ENCODE assay signal across 12 mouse cellular contexts in the genomic region with DNA sequence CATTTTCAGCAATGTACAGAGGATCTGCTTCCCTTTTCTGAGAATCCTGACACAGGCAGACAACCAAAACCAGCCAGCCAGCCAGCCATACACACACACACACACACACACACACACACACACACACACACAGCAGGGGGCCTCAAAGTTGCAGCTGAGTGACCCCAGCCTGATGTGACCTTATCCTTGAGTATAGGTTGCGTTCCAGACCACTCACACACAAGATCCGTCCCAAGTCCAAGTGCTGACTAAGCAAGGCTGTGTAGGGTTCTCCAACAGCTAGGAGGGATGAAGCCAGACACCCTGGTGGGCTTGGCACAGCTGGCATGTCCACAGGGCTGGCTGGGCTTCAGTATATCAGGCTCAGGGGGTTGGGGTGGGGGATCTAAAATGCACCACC. TPM values are rescaled to one million over a fixed set of nuclear protein-coding genes. Genes with fewer than 3 reads are reported as not detected.
DNase-seq lines count a peak whose midpoint lies in the region; ATAC-seq and TF ChIP-seq lines count a peak whose summit lies in the region.
"Had no signal": no experiment of that assay in that cellular context is flagged by ENCODE, and none has a peak within 500 bp of the region (broad histone marks: within the 10 kb centered on the region; RNA-seq: fewer than 3 reads in every experiment).

No protein-coding gene starts in this region.

- H3K4me2 ChIP-seq in lung, embryonic 16.5 days (ENCODE audit: low read depth, low read length): no peak overlapping the region
- H3K4me2 ChIP-seq in kidney, embryonic 15.5 days: no peak overlapping the region
- H3K4me2 ChIP-seq: heart, embryonic 12.5 days had no signal

- 59% methylated on average over 2 of the region's 2 CpGs for WGBS in lung, embryonic 16.5 days
- WGBS in kidney, embryonic 15.5 days: 53% methylated on average over 2 of the region's 2 CpGs
- 49% methylated on average over 2 of the region's 2 CpGs for WGBS in macrophage (ENCODE audit: missing documents)

- H3K79me2 ChIP-seq in macrophage (ENCODE audit: inconsistent target): no peaks in the 10 kb centered on the region

- TF ChIP-seq CTCF in gastrocnemius, adult 2 months (IDR thresholded peaks at IDR 0.05): no peak

- ATAC-seq in lung, embryonic 16.5 days (ENCODE audit: low read depth): peak; percentile 39; the same call in 1 of the 2 replicates
- 0 out of 2 replicates have a peak, but pooled peaks have one; percentile 57 for ATAC-seq in kidney, embryonic 15.5 days (replicated peaks; ENCODE audit: low FRiP score)
- ATAC-seq: hindbrain, embryonic 16.5 days had no signal

- H3K4me3 ChIP-seq in gastrocnemius, adult 2 months: no peak overlapping the region
- H3K4me3 ChIP-seq in lung, embryonic 16.5 days (ENCODE audit: low read length): no peak overlapping the region
- H3K4me3 ChIP-seq in kidney, embryonic 15.5 days (replicated peaks): no peak overlapping the region
- H3K4me3 ChIP-seq in macrophage (ENCODE audit: inconsistent target): no peak overlapping the region
- H3K4me3 ChIP-seq: heart, embryonic 12.5 days had no signal

- H3K27ac ChIP-seq in gastrocnemius, adult 2 months: peak overlapping the region; percentile 46
- H3K27ac ChIP-seq in lung, embryonic 16.5 days (ENCODE audit: low read length): 0 out of 2 replicates have a peak overlapping the region, but pooled peaks have one; percentile 19
- no peak overlapping the region for H3K27ac ChIP-seq in kidney, embryonic 15.5 days
- peak overlapping the region; percentile 72 for H3K27ac ChIP-seq in macrophage

- H3K36me3 ChIP-seq in lung, embryonic 16.5 days (ENCODE audit: control insufficient read depth, insufficient read depth, low read length): no peaks in the 10 kb centered on the region
- no peaks in the 10 kb centered on the region for H3K36me3 ChIP-seq in kidney, embryonic 15.5 days
- no peaks in the 10 kb centered on the region for H3K36me3 ChIP-seq in macrophage (ENCODE audit: inconsistent target)
- H3K36me3 ChIP-seq: heart, embryonic 12.5 days had no signal

- no peak overlapping the region for H3K9ac ChIP-seq in lung, embryonic 16.5 days (ENCODE audit: low read length)
- no peak overlapping the region for H3K9ac ChIP-seq in kidney, embryonic 15.5 days
- H3K9ac ChIP-seq: heart, embryonic 12.5 days had no signal

- peaks cover 26% of the 10 kb centered on the region for H3K4me1 ChIP-seq in lung, embryonic 16.5 days (replicated peaks; ENCODE audit: control insufficient read depth, insufficient read depth, low read length)
- peaks cover 29% of the 10 kb centered on the region for H3K4me1 ChIP-seq in kidney, embryonic 15.5 days

- intact Hi-C loops in gastrocnemius, adult 2 months (cut with DNase I): no loop called here
- intact Hi-C loops in gastrocnemius, postnatal 36 days (cut with DNase I): no loop called here

- no peak for DNase-seq in gastrocnemius, adult 2 months
- DNase-seq in gastrocnemius, postnatal 36 days: no peak
- DNase-seq in lung, postnatal 14 days: no peak
- DNase-seq in right cerebral cortex, postnatal 14 days: no peak
- no peak for DNase-seq in frontal cortex, adult 2 months (ENCODE audit: extremely low spot score in 1 of 2, low spot score in 1 of 2)
- DNase-seq: midbrain, embryonic 14.5 days; thymus, postnatal 4 days had no signal

- H3K9me3 ChIP-seq in lung, embryonic 16.5 days (ENCODE audit: control insufficient read depth, low read length): no peaks in the 10 kb centered on the region
- H3K9me3 ChIP-seq in kidney, embryonic 15.5 days (replicated peaks): no peaks in the 10 kb centered on the region
- H3K9me3 ChIP-seq: heart, embryonic 12.5 days had no signal

- H3K27me3 ChIP-seq in lung, embryonic 16.5 days (ENCODE audit: control insufficient read depth, insufficient read depth, low read depth, low read length): no peaks in the 10 kb centered on the region
- H3K27me3 ChIP-seq in kidney, embryonic 15.5 days: no peaks in the 10 kb centered on the region

RNA-seq across cellular contexts. Expression of gene Ston2, which starts 23.7 kb away (rescaled TPM):
- total RNA-seq in gastrocnemius, adult 2 months (2021): 10 to 100 TPM; 53.3 to 61.6 TPM
- total RNA-seq in gastrocnemius, postnatal 36 days (2021): 10 to 100 TPM; 42.5 to 46.6 TPM
- 7.5 and 7.9 TPM in 2 replicates for polyA plus RNA-seq in lung, embryonic 16.5 days (2015; fragmentation: Nextera tagmentation; extraction: Ambion mirVana)
- 11.2 and 12.4 TPM in 2 replicates for polyA plus RNA-seq in kidney, embryonic 15.5 days (2015; fragmentation: Nextera tagmentation; extraction: Ambion mirVana)
- 10 to 100 TPM in 10 of 26 experiments, 1 to 10 TPM in 16; 1.0 to 33.0 (median 5.4) TPM for total RNA-seq in macrophage (2018; cell fraction: chromatin; rRNA removed)
- 1 to 10 TPM in 24 of 26 experiments, under 1 TPM in 2; 0.91 to 9.6 (median 3.1) TPM for total RNA-seq in macrophage (2018; cell fraction: cytosol; rRNA removed)
- 10 to 100 TPM in 11 of 26 experiments, 1 to 10 TPM in 15; 1.2 to 41.2 (median 8.7) TPM for total RNA-seq in macrophage (2018; cell fraction: nucleus; rRNA removed)
- 3.0 to 5.3 TPM (median 5.0 TPM) in 3 replicates for polyA plus RNA-seq in macrophage (2018)
- 11.9 and 12.3 TPM in 2 replicates for polyA plus RNA-seq in frontal cortex, adult 2 months (2012; rRNA removed)
